Mouse (Mus musculus) liver, embryonic 12.5 days (tissue): ENCODE results near the gene M6pr. TPM values are rescaled to one million over a fixed set of nuclear protein-coding genes. Genes with fewer than 3 reads are reported as not detected.

Experiments
- ATAC-seq: fragments of 200-750 bp; cut with Nextera tagmentation; 2 replicates; pipeline ENCODE4 v1.8.0; 2017; ENCODE audit warnings: moderate number of reproducible peaks, mild to moderate bottlenecking, moderate library complexity
- H3K27ac ChIP-seq: fragments of 300-500 bp; sonication (generic); 2 replicates; pipeline ENCODE4 v1.5.1; 2016; ENCODE audit warnings: mild to moderate bottlenecking
- H3K27me3 ChIP-seq: fragments of 300-500 bp; sonication (generic); replicated peaks from 2 replicates; pipeline ENCODE4 v1.6.1; 2016; ENCODE audit warnings: mild to moderate bottlenecking, moderate library complexity
- H3K36me3 ChIP-seq: fragments of 300-500 bp; sonication (generic); 2 replicates; pipeline ENCODE4 v1.6.1; 2016; ENCODE audit warnings: mild to moderate bottlenecking, moderate library complexity
- H3K4me1 ChIP-seq: fragments of 300-500 bp; sonication (generic); 2 replicates; pipeline ENCODE4 v1.6.1; 2016
- H3K4me2 ChIP-seq: fragments of 300-500 bp; sonication (generic); 2 replicates; pipeline ENCODE4 v1.6.1; 2016; ENCODE audit warnings: mild to moderate bottlenecking, moderate library complexity
- H3K4me3 ChIP-seq: fragments of 300-500 bp; sonication (generic); 2 replicates; pipeline ENCODE4 v1.5.1; 2016; ENCODE audit warnings: mild to moderate bottlenecking, moderate library complexity
- H3K9ac ChIP-seq: fragments of 300-500 bp; sonication (generic); 2 replicates; pipeline ENCODE4 v1.6.1; 2016; ENCODE audit warnings: mild to moderate bottlenecking, moderate library complexity
- H3K9me3 ChIP-seq: fragments of 300-500 bp; sonication (generic); replicated peaks from 2 replicates; pipeline ENCODE4 v1.6.1; 2016; ENCODE audit warnings: mild to moderate bottlenecking, moderate library complexity
- WGBS: fragments of 180-500 bp; shearing (Covaris S2); methylation state at CpG from one replicate; pipeline ENCODE4 v1.1.7; 2016; ENCODE audit not compliant: insufficient replicate concordance; 5-methylcytosine and 5-hydroxymethylcytosine counted together
- polyA plus RNA-seq: library from polyadenylated mRNA; unstranded; fragments of >200 nt; fragmentation: Nextera tagmentation; extraction: Ambion mirVana; gene quantifications from 2 replicates; pipeline ENCODE4 v1.2.1, GENCODE M21; 2016

M6pr gene
- polyA plus RNA-seq, 1 experiment from 2014 or later = 116 TPM

DNA sequence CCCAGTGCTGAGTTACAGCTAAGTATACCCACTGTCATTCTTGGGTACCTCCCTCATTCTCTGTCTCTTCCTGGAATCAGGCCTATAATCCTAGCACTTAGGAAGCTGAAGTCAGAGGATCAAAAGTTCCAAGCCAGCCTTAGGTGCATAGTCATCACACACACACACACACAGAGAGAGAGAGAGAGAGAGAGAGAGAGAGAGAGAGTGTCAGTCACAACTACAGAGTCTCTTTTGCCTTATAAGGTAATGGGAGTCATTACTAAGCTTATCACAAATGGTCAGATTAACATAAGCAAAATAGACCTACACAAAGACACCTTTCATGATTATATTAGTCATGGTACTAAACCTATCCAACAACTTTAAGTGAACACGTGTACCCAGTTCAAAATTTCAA, 19.2 kb upstream of the M6pr start:
- Histone ChIP-seq H3K9me3 (no peaks in the 10 kb centered on the region), H3K4me3 (no peak overlapping the region), H3K4me2 (no peak overlapping the region), H3K27ac (no peak overlapping the region), H3K36me3 (no peaks in the 10 kb centered on the region), H3K9ac (no peak overlapping the region), H3K27me3 (no peaks in the 10 kb centered on the region), H3K4me1 (peaks cover 4% of the 10 kb centered on the region; the same call in 1 of the 2 replicates)
- 60% methylated on average over 1 of the region's 1 CpGs for WGBS
- ATAC-seq = no peak

DNA sequence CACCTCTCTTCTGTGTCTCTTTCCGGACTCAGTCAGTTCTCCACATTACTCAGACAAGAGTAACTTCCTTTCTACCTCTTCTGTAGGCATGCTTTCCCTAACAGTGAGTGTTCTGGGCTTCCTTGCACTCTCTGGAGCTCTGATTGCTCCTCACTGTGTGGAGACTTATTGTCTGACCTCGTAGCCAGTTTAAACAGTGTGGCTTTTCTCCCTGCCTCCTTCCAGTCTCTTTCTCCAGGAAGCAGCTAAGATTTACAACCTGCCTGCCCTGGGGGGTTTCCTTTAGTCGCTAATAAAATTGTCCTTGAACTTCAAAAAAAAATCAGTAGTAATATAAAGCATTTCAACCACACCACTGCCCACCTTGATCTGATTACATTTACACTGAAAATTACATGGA, 18.3 kb upstream of the M6pr start:
- Histone ChIP-seq H3K4me3 (no peak overlapping the region), H3K9me3 (no peaks in the 10 kb centered on the region), H3K9ac (no peak overlapping the region), H3K4me2 (no peak overlapping the region), H3K4me1 (no peaks in the 10 kb centered on the region), H3K27me3 (no peaks in the 10 kb centered on the region), H3K27ac (no peak overlapping the region), H3K36me3 (no peaks in the 10 kb centered on the region)
- WGBS = 46% methylated on average over 3 of the region's 3 CpGs
- ATAC-seq = no peak

DNA sequence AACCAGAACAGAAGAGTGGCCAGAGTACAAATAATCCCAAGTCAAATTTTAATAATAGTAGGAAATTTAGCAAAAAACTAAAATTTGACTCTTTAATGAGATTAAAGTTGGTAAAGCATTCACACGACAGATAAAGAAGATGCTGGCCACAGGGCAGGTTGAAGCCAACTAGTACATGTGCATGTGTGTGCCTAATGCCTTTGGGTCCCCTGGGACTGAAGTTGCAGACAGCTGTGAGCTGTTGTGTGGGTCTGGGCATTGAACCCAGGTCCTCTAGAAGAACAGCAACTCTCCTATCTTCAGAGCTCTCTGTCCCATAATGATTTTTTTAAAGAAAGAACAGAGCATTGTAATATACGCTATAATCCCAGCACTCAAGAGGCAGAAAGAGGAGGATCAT, 17.3 kb upstream of the M6pr start:
- Histone ChIP-seq H3K4me1 (no peaks in the 10 kb centered on the region), H3K27me3 (no peaks in the 10 kb centered on the region), H3K4me3 (no peak overlapping the region), H3K36me3 (no peaks in the 10 kb centered on the region), H3K27ac (no peak overlapping the region), H3K9me3 (no peaks in the 10 kb centered on the region), H3K9ac (no peak overlapping the region), H3K4me2 (no peak overlapping the region)
- 66% methylated on average over 2 of the region's 2 CpGs for WGBS
- no peak for ATAC-seq

DNA sequence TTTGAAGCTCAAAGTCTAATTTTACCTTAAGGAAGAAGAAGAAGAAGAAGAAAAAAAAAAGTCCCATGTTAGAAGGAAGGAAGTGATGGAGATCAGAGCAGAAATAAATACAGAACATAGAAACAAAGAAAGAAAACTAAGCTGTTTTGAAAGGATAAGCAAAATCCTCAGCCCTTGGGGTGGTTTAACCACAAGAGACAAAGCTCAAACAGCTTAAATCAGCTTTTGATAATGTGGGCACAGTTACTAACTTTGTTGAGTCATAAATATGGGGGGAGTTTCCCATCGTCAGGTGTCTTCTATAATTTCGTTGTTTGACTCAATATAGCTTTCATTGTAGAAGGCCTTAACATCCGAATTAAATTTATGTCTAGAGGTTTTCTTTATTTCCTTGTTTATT, 16.8 kb upstream of the M6pr start:
- Histone ChIP-seq H3K9ac (no peak overlapping the region), H3K9me3 (no peaks in the 10 kb centered on the region), H3K36me3 (no peaks in the 10 kb centered on the region), H3K27ac (no peak overlapping the region), H3K27me3 (peaks cover under 1% of the 10 kb centered on the region; the same call in 1 of the 2 replicates), H3K4me1 (no peaks in the 10 kb centered on the region), H3K4me2 (no peak overlapping the region), H3K4me3 (no peak overlapping the region)
- no peak for ATAC-seq
- 52% methylated on average over 3 of the region's 3 CpGs for WGBS

DNA sequence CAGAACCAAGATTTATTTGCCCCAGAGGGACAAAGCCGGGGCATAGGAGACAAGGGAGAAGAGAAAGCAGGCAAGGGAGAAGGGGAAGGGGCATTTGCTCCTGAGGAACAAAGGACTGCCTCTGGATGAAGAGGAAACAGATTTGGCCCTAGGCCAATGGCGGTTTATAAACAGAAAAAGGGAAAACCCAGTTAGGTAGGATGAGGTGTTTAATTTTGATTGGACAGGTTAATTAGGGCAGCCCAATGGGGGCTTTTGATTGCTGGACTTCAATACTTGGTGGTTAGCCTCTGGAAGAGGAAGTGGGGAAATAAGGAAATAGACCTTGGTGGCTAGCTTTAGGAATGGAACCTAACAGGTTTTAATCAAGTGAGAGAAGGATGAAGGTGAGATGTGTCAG, 16.3 kb upstream of the M6pr start:
- Histone ChIP-seq H3K27me3 (peaks cover 5% of the 10 kb centered on the region; the same call in 1 of the 2 replicates), H3K9ac (no peak overlapping the region), H3K4me3 (no peak overlapping the region), H3K36me3 (no peaks in the 10 kb centered on the region), H3K4me1 (0 out of 2 replicates have a peak, but pooled peaks cover 4% of the 10 kb centered on the region), H3K9me3 (no peaks in the 10 kb centered on the region), H3K4me2 (no peak overlapping the region), H3K27ac (no peak overlapping the region)
- WGBS = 57% methylated on average over 2 of the region's 2 CpGs
- ATAC-seq = no peak

DNA sequence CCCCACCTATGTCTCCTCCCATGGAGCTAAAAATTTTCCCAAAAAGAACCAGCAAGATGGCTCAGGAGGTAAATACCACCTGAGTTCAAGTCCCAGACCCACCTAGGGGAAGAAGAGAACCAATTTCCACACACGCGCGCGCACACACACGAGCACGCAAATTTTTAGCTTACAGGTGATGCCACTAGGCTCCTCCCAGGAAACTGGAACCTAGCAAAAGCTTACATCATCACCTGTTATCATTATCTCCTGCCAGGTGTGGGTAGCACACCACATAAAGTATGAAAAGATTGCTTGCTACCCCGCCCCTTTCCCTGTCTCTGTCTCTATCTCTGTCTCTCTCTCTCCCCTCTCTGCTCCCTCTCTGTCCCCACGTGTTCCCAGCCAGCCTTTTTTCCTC, 15.4 kb upstream of the M6pr start:
- ATAC-seq = no peak
- no peak overlapping the region for H3K4me3 ChIP-seq
- H3K27ac ChIP-seq = no peak overlapping the region
- H3K27me3 ChIP-seq = peaks cover 5% of the 10 kb centered on the region; the same call in 1 of the 2 replicates
- H3K4me1 ChIP-seq = peaks cover 12% of the 10 kb centered on the region
- no peak overlapping the region for H3K9ac ChIP-seq
- 77% methylated on average over 8 of the region's 8 CpGs for WGBS
- no peak overlapping the region for H3K4me2 ChIP-seq
- H3K9me3 ChIP-seq = no peaks in the 10 kb centered on the region
- no peaks in the 10 kb centered on the region for H3K36me3 ChIP-seq

DNA sequence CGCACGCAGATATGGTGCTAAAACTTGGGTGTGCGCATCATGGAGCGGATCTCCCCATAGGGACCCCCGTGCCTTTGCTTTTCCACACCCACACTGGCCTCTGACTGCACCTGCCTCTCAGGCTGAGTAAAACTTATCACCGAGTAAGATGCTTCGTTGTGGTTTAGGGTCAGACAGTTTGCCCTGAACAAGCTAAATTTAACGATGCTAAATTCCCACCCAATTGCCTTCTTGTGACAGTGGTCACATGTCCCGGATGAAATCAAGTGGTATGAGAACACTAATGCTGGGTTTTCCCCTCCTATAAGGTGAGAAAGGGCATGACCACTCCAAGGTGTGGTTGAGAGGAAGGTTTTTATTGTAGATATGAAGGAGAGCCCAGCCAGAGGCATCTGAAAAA, 14.7 kb upstream of the M6pr start:
- Histone ChIP-seq H3K9ac (no peak overlapping the region), H3K36me3 (no peaks in the 10 kb centered on the region), H3K27ac (no peak overlapping the region), H3K27me3 (peaks cover 5% of the 10 kb centered on the region; the same call in 1 of the 2 replicates), H3K4me3 (no peak overlapping the region), H3K4me2 (no peak overlapping the region), H3K4me1 (peaks cover 14% of the 10 kb centered on the region), H3K9me3 (no peaks in the 10 kb centered on the region)
- 57% methylated on average over 9 of the region's 9 CpGs for WGBS
- ATAC-seq = no peak

DNA sequence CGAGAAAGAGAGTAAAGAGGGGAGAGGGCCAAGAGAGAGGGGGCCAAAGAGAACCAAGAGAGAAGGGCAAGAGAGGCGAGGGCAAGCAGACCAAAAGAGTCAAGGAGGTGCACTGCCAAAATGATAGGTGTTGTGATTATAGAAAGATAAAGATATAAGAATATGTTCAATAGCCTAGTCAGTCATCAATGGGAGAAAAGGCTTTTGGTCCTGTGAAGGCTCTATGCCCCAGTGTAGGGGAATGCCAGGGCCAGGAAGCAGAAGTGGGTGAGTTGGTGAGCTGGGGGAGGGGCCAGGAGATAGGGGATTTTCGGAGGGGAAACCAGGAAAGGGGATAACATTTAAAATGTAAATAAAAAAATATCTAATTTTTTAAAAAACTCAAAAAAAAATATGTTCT, 14.2 kb upstream of the M6pr start:
- no peak for ATAC-seq
- 41% methylated on average over 3 of the region's 3 CpGs for WGBS
- no peaks in the 10 kb centered on the region for H3K9me3 ChIP-seq
- no peak overlapping the region for H3K4me2 ChIP-seq
- no peak overlapping the region for H3K9ac ChIP-seq
- no peak overlapping the region for H3K27ac ChIP-seq
- H3K4me3 ChIP-seq = no peak overlapping the region
- H3K36me3 ChIP-seq = no peaks in the 10 kb centered on the region
- H3K27me3 ChIP-seq = peaks cover 5% of the 10 kb centered on the region; the same call in 1 of the 2 replicates
- peaks cover 14% of the 10 kb centered on the region for H3K4me1 ChIP-seq

DNA sequence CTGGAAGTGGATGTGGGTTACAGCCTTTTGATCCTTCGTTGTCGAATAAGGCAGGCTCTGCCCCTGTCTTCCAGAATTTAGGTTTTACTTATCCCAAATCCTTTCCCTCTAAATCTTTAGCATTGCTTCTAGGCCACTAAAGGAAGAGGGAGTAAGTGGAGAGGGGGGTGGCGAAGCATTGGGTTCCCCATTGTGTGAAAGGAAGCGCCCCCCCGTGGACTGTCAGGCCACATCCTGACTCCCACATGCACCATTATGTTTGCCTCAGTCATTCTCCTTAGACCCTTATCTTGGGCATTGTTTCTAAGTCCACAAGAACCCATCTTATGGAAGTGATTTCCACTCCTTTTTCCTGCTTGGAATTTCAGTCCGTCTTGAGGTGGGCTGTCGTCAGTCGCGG, 13.3 kb upstream of the M6pr start:
- ATAC-seq = no peak
- no peak overlapping the region for H3K9ac ChIP-seq
- peaks cover 5% of the 10 kb centered on the region; the same call in 1 of the 2 replicates for H3K27me3 ChIP-seq
- no peak overlapping the region for H3K4me2 ChIP-seq
- H3K9me3 ChIP-seq = no peaks in the 10 kb centered on the region
- H3K4me3 ChIP-seq = no peak overlapping the region
- H3K27ac ChIP-seq = no peak overlapping the region
- peaks cover 19% of the 10 kb centered on the region for H3K4me1 ChIP-seq
- no peaks in the 10 kb centered on the region for H3K36me3 ChIP-seq
- WGBS = 39% methylated on average over 9 of the region's 9 CpGs

DNA sequence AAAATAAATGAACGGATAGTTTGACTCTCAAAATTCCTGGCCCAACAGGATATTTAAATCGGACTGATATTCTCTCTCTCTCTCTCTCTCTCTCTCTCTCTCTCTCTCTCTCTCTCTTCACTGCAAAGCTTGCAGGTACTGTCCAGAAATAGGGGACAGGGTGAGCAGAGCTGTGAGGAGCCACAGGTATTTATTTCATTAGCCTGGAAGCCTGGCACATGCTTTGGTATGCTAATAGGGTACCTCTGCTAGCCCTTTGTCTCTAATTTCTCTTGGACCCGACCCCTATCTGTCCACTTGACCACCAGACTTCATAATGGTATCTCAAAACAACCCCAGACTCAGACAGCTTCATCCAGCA, 11.6 kb upstream of the M6pr start:
- H3K4me2 ChIP-seq = peak overlapping the region; percentile 70
- H3K4me3 ChIP-seq = peak overlapping the region; percentile 47
- no peaks in the 10 kb centered on the region for H3K36me3 ChIP-seq
- no peak overlapping the region for H3K9ac ChIP-seq
- no peaks in the 10 kb centered on the region for H3K9me3 ChIP-seq
- H3K27me3 ChIP-seq = peaks cover 5% of the 10 kb centered on the region; the same call in 1 of the 2 replicates
- no peak for ATAC-seq
- peaks cover 19% of the 10 kb centered on the region for H3K4me1 ChIP-seq
- WGBS = 24% methylated on average over 3 of the region's 3 CpGs
- H3K27ac ChIP-seq = no peak overlapping the region

DNA sequence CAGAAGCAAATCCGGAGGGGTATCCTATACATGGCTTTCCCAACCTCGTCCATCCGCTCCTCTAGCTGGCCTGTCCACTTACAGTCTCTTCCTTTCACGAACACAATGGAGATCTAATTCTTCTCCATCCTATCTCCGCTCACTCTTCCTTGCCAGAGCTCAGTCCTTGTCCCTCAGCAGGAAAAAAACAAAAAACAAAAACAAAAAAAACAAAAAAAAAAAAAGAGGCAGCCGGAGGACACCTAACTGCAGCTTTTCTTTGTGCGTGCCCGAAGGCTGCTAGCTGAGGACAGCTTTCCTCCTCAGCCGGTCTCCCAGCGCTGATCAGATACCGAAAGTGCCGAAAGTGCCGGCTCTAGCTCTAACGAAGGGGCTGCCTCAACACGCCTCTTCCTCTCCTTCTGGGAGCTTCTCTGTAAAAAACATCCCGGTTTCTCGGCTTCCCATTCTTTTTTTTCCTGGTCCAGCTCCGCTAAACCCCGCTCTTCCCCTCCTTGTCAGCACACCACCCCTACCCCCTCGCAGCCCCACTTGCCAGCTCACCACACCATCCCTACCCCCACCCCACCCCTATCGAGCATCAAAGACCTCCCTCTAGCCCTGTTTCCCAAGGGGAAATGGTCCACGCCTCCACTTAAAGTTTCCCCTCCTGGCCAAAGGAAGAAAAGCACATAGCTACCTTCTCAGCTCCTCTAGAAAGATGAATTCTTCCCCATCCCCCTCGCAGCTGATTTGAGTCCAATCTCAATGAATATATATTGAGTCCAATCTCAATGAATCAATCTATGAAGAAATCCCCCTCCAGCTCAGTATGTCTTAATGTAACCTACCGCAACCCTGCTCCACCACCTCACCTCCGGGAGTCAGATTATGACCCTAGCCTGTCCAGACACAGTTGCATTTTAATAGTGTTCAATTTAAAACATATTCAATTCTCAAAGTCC, 11.0 kb upstream of the M6pr start:
- Histone ChIP-seq H3K27ac (0 out of 2 replicates have a peak overlapping the region, but pooled peaks have one; percentile 7), H3K4me1 (peaks cover 19% of the 10 kb centered on the region), H3K27me3 (peaks cover 5% of the 10 kb centered on the region; the same call in 1 of the 2 replicates), H3K9ac (peak overlapping the region; percentile 51; the same call in 1 of the 2 replicates), H3K4me3 (peak overlapping the region; percentile 47), H3K4me2 (peak overlapping the region; percentile 70), H3K36me3 (no peaks in the 10 kb centered on the region), H3K9me3 (no peaks in the 10 kb centered on the region)
- peak; percentile 67 for ATAC-seq
- WGBS = 9% methylated on average over 25 of the region's 25 CpGs

DNA sequence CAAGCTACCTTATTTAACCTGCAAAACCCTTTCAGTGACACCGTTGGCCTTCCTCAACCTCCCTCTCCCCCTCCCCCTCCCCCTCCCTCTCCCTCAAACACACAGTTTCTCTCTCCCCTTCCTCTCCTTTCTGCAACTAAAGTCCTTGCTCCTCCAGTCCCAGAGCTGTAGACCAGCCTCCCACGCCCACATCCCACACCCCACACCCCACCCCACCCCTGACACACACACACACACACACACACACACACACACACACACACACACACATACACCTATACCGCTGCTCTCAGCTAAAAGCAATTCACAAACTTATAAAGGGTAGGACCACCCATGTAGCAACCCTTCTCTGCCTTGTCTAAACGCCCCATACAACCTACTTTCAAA, 10.3 kb upstream of the M6pr start:
- 64% methylated on average over 4 of the region's 4 CpGs for WGBS
- H3K4me2 ChIP-seq = peak overlapping the region; percentile 70
- H3K27ac ChIP-seq = no peak overlapping the region
- H3K9ac ChIP-seq = no peak overlapping the region
- H3K9me3 ChIP-seq = no peaks in the 10 kb centered on the region
- H3K4me3 ChIP-seq = no peak overlapping the region
- H3K36me3 ChIP-seq = no peaks in the 10 kb centered on the region
- peaks cover 5% of the 10 kb centered on the region; the same call in 1 of the 2 replicates for H3K27me3 ChIP-seq
- ATAC-seq = no peak
- H3K4me1 ChIP-seq = peaks cover 19% of the 10 kb centered on the region
